Mouse (Mus musculus): ENCODE measurements around the gene Slc6a2.

The Slc6a2 gene

DNA sequence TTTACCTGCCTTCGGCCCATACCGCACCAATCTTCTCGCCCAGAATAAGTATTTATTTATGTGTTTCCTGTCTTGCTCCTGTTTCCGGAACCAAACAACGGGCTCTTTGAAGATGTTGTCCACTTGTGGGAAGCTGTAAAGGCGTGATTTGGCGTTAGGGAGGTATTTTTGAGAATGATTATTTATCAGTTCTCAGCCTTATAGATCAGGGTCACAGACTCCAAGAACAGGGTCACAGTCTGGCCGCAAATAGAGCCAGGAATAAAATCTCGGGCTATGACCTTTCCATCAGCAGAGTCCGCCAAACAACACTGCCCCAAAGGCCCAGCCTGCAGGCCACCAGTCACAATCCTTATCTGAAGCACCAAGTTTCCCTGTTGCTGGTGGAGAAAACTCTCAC lies at the start of gene Slc6a2:
Gene Slc6a2 (plus strand): TSS at position 301 of the 400 bp plus-strand sequence.
- no peak for DNase-seq (ENCODE audit: low spot score)

DNA sequence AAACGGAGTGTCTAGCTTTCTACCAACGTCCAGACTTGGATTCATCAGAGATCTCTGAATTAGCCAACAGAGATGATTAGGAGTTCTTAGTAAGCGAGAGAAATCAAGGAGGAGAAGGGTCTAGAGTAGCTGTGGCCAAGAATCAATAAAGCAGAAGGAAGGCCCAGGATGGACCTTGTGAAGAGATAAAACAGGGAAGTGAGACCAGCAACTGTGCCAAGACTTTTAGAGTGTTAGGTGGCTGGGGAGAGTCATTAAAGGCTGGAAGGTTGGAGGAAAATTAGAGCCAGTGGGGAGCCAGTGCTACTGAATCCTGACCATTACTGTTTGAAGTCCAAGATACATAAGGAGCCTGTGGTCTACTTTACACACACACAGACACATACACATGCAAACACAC lies 48.4 kb upstream of the Slc6a2 start:
- no peak for DNase-seq (ENCODE audit: low spot score)

DNA sequence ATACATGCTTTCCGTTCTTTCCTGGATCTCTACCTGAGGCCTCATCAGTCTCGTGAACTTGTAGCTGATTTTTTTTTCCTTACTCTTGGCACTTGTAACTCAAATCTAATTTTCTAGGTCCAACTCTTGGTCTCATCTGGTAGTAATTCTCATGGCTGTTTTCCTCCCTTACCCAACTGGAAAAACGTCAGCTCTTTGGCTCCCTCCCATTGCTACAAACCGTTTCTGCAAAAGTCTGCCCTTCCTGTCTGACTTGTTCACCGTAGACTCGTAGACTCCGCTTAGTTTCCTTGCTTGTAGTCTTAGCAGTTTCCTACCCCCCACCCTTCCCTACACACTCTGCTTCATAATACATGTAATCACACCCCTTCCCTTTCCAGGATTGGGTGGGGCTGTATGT lies 46.5 kb upstream of the Slc6a2 start:
- DNase-seq (ENCODE audit: low spot score), result no peak

GRCm38 (mm10) chr8:92916082-92916481 lies 43.8 kb upstream of the Slc6a2 start:
- DNase-seq (ENCODE audit: low spot score), result no peak

DNA sequence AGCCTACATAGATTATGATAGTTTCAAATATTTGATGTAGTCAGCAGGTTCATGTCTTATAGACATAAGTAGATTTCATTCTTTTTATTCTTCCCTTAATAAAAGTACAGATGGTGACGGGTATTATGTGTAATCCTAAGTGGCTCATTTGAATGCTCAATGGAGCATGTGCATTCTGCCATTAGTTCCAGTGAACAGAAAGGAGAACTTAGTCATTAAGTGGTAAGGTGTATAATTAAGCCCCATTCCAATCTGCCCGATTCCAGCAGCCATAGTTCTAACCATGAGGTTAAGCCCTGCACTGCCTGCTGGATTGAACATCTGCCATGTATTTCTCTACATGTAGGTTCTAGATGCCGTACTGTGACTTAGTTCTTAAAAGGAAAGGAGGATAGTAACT lies 38.1 kb upstream of the Slc6a2 start:
- no peak for DNase-seq (ENCODE audit: low spot score)

DNA sequence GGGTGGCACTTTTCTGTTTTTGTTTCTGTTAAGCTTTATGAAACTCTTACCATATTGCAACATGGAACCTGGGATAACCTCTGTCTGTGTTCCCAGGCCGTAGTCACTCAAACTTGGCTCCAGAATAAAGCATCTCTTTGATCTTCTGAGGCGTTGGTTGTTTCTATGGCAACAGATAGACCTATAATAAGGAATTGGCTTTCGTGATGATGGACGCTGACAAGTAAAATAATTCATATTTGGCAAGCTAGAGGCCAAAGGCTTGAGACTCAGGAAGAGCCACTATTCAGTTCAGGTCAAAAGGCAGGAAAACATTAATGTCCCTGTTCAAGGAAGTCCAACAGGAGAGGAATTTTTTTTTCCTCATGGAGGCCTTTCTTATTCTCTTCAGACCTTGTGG lies 30.9 kb upstream of the Slc6a2 start:
- no peak for DNase-seq (ENCODE audit: low spot score)

- DNase-seq (ENCODE audit: low spot score), result no peak
Observed at GRCm38 (mm10) chr8:92938056-92938455, 21.8 kb upstream of the Slc6a2 start.

GRCm38 (mm10) chr8:92949071-92949470 lies 10.8 kb upstream of the Slc6a2 start:
- no peak for DNase-seq (ENCODE audit: low spot score)

DNA sequence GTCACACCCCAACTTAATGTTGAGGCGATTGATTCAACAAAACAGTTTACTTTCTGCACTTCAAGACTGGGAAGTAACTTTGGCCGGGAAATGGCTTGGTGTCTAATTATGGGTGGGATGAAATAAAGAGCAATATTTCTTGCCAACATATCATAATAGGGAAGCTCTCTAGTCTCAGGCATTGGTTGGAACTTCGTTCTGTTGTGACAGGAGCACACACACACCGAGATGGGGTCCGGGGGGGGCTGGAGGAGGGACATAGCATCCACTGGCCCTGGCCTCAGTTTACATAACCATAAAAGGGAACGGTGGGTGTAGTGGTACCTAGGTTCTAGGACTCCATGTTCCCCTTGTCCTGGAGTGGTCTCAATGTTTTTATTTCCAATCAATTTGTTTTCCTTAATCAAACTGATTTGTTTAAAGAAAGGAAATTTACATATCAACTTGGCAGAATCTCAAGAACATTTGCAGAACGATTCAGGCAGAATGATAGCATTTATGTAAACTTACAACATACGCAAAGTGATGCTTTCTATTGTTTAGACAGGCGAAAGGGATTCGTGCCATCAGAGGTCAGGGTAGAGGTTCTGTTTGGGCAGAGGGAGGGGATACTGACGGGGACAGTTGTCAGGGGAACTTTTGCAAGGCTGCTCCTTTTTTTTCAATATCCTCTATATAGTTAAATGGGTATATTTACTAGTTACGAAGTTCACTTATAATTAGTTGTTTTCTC lies 9.1 kb upstream of the Slc6a2 start:
- no peak for DNase-seq (ENCODE audit: low spot score)

DNA sequence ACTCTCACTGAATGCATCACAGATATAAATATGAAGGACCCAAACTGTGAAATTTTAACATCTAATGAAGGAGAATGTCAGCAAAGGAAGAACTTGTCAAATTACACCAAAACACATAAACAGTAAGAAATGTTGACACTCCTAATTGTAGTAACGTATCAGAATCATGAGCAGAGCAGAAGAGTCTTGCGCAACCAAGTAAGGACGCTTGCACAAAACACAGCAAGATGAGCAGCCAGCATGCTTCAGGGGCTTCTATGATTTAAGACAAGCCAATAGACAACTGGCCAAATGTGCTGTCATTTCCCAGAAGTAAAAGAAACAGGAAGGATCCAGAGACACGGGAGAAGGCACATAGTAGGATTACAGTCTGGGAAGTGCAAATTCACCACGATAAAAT lies 5.8 kb upstream of the Slc6a2 start:
- DNase-seq (ENCODE audit: low spot score), result no peak

DNA sequence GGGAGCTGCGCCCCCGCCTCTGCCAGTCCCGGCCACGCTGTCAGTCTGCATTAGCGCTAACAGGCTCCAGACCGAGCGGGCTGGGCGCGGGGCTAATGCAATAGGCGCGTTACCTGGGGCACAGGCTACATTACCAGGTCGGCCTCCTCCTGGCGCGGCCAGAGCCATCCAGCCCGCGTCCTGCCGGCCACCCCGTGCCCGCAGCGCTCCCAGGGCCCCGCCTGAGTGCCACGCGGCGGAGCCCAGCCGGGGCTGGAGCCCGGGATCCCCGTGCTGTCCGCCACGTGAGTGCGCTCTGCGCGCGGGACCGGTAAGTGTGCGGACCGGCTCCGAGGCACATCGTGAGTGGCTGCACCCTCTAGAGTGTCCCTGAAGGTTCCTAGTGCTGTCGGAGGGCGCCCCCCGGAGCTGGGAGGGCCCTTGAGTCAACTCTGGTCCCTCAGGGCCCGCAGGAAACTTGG lies 602 bp downstream of the Slc6a2 start:
- no peak for DNase-seq (ENCODE audit: low spot score)

- DNase-seq (ENCODE audit: low spot score), result no peak
Observed at GRCm38 (mm10) chr8:92961088-92961487, 1.2 kb downstream of the Slc6a2 start.

DNA sequence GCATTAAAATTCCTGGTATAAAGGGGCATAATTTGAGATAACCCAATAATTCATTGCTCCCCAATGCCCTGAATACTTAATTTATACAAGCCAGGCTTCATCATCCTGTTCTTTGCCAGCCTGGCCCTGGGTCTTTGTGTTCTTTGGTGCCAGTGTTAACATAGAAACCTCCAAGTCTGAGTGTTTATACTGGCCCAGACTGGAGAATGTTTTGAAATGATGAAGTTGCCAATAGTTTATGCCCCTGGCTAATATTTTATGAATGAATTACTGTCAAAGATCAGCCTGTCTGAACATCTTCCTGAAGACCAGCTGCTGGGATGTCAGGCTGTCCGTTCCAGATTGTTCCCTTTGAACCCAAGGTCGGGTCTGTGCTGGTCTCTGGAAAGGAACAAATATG lies 4.7 kb downstream of the Slc6a2 start:
- DNase-seq (ENCODE audit: low spot score), result no peak

GRCm38 (mm10) chr8:92972949-92973348 lies 13.1 kb downstream of the Slc6a2 start:
- peak; percentile 61 for DNase-seq (ENCODE audit: low spot score)

DNA sequence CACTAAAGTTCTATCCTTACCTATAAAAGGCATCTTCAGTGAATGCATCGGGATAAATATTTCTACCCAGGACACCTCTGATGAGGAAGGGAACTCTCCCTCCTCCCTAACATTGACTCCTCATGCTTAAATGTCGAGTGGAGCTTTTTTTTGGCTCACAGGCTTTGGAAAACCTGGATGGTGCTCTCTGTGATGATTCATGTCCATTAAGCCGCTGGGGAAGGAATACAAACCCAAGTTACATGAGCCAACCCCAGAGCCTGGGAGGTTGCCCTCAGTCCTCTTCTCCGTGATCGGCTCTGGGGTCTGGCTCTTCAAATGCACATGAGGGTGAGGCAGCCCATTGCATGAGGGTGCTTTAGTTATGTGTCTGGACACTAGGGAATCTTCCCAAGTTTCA lies 16.8 kb downstream of the Slc6a2 start:
- DNase-seq (ENCODE audit: low spot score), result no peak

DNA sequence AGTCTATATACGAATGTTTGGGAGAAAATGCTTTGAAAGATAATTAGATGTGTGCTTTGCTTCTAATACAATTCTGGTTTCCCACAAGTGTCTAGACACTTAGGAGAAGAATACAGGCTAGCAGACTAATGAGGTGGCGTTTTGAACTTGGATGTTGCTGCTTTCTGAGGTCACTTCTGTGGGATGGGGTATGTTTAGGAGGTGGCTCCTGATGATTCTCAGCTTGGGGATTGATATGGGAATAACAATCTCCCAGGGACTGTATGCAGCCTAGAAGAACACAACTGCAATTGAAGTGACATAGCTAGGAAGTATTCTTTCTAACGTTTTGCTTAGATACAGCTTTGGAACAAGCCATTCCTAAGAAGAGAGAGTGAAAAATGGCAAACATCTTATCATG lies 22.6 kb downstream of the Slc6a2 start:
- no peak for DNase-seq (ENCODE audit: low spot score)

GRCm38 (mm10) chr8:92984376-92984775 lies 24.5 kb downstream of the Slc6a2 start:
- no peak for DNase-seq (ENCODE audit: low spot score)

DNA sequence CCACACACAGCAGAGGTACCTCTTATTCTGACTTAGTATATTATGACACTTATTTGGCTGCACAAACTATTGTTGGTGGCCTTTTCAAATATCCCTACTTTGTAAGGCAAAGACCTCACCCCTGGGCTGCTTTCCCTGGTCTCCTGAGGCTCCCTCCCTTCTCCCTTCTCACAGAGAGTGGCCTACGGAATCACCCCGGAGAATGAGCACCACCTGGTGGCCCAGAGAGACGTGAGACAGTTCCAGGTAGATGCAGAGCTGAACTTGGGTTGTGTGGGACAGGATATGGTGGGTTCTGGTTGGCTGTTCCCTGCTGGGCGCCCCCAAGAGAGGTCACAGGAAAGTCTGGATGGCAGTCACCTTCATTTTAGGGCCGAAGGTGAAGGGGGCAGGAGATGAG lies 37.0 kb downstream of the Slc6a2 start:
- DNase-seq (ENCODE audit: low spot score), result peak; percentile 68

- peak; percentile 51 for DNase-seq (ENCODE audit: low spot score)
Observed at GRCm38 (mm10) chr8:92998600-92998999, 38.7 kb downstream of the Slc6a2 start.

DNA sequence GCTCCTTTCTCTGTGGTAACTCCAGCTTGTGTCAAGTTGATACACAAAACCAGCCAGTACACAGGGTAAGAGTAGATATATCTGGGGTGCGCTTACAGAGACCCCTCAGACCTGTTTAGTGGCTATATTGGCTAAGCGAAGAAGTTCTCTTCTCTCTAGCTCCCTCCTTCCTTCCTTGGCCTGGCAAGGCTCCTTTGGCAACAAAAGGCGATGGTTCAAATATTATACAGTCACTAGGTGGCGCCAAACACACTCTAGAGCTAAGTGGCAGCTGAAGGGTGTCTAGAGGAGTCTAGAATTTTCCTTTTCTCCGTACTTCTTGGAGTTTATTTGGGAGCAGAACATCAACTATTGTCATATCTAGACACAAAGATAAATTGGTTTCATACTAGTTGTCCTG lies 50.4 kb downstream of the Slc6a2 start:
- peak; percentile 38 for DNase-seq (ENCODE audit: low spot score)

DNA sequence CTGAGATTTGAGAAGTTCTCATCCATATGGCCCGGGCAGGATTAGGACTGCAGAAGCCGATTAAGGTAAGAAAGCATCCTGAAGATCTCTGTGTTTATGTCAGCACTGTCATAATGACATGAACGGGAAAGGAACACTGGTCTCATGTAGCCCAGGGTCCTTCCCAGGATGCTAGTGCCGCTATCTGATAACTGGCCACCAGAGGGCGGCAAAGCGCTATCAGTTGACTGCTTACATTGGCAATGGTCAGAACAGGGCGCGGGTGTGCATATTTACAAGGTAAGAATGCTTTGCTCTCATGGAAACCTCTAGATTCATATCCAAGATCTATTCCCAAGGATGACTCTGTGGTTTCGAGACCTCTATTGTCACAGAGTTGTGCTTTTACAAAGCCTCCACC lies 51.6 kb downstream of the Slc6a2 start:
- DNase-seq (ENCODE audit: low spot score), result peak; percentile 87

GRCm38 (mm10) chr8:93012226-93012625 lies 52.3 kb downstream of the Slc6a2 start:
- DNase-seq (ENCODE audit: low spot score), result no peak

GRCm38 (mm10) chr8:93014300-93014699 lies 54.4 kb downstream of the Slc6a2 start:
- no peak for DNase-seq (ENCODE audit: low spot score)

DNA sequence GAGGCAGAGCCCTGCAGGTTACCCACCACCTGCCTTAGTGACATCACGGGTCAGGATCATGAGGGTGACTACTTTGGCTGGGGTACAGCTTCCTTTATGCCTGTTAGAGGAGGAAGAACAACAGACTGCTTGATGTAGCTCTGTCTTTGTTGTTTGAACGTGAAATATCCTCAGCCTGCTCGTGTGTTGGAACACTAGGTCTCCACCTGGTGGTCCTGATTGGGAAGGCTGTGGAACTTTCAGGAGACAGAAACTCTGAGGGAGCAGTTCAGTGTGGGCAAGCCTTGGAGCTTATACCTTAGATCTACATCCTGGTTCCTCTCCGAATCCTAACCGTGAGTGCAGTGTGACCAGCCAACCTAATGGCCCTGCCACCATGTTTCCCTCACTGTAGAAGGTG lies 61.9 kb downstream of the Slc6a2 start:
- DNase-seq (ENCODE audit: low spot score), result no peak
